Mouse (Mus musculus): ENCODE measurements around the gene Zbtb38. TPM values are rescaled to one million over a fixed set of nuclear protein-coding genes. Genes with fewer than 3 reads are reported as not detected.

Zbtb38 gene
- polyA plus RNA-seq, 1 experiment from 2014 or later = 12.6 TPM

GRCm38 (mm10) chr9:96731039-96731895 is 21.4 kb downstream of the Zbtb38 start:
- Histone ChIP-seq H3K4me1 (ENCODE audit: control insufficient read depth, insufficient read depth, low read length) (peaks cover 2% of the 10 kb centered on the region; the same call in 1 of the 2 replicates), H3K9me3 (ENCODE audit: control insufficient read depth, low read length) (no peaks in the 10 kb centered on the region), H3K27ac (ENCODE audit: low read depth, low read length) (no peak overlapping the region), H3K9ac (ENCODE audit: low read length) (no peak overlapping the region), H3K4me2 (ENCODE audit: low read depth) (no peak overlapping the region), H3K36me3 (ENCODE audit: control insufficient read depth, insufficient read depth, low read length) (no peaks in the 10 kb centered on the region), H3K4me3 (ENCODE audit: low read depth, low read length) (no peak overlapping the region), H3K27me3 (ENCODE audit: control insufficient read depth, insufficient read depth, low read length) (no peaks in the 10 kb centered on the region)
- DNase-seq (ENCODE audit: low spot score) = no peak
- ATAC-seq (ENCODE audit: insufficient read depth, low FRiP score, low TSS enrichment) = no peak
- WGBS = 80% methylated on average over 19 of the region's 19 CpGs

DNA sequence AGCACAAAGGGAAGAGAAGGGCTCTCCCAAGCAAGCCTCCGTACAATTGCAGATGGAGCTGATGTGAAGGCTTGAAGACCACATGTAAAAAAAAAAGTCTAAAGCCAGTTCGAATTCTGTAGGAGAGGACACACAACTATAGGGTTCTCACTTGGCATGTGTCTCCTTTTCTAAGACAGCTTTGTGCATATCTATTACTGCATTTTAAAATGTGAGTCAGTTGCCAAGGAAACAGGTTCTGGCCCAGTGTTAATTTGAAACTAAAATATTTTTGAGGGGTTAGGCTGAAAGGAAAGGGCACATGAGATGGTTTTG is 22.4 kb downstream of the Zbtb38 start:
- no peak for DNase-seq (ENCODE audit: low spot score)
- no peak for ATAC-seq (ENCODE audit: insufficient read depth, low FRiP score, low TSS enrichment)
- no peaks in the 10 kb centered on the region for H3K27me3 ChIP-seq (ENCODE audit: control insufficient read depth, insufficient read depth, low read length)
- H3K4me2 ChIP-seq (ENCODE audit: low read depth) = no peak overlapping the region
- H3K9me3 ChIP-seq (ENCODE audit: control insufficient read depth, low read length) = no peaks in the 10 kb centered on the region
- no peaks in the 10 kb centered on the region for H3K36me3 ChIP-seq (ENCODE audit: control insufficient read depth, insufficient read depth, low read length)
- WGBS = 88% methylated on average over 2 of the region's 2 CpGs
- H3K27ac ChIP-seq (ENCODE audit: low read depth, low read length) = no peak overlapping the region
- H3K4me3 ChIP-seq (ENCODE audit: low read depth, low read length) = no peak overlapping the region
- H3K4me1 ChIP-seq (ENCODE audit: control insufficient read depth, insufficient read depth, low read length) = peaks cover 2% of the 10 kb centered on the region; the same call in 1 of the 2 replicates
- H3K9ac ChIP-seq (ENCODE audit: low read length) = no peak overlapping the region

- no peak overlapping the region for H3K4me2 ChIP-seq (ENCODE audit: low read depth)
- 70% methylated on average over 10 of the region's 10 CpGs for WGBS
- H3K4me1 ChIP-seq (ENCODE audit: control insufficient read depth, insufficient read depth, low read length) = peaks cover 2% of the 10 kb centered on the region; the same call in 1 of the 2 replicates
- no peak overlapping the region for H3K27ac ChIP-seq (ENCODE audit: low read depth, low read length)
- no peak for ATAC-seq (ENCODE audit: insufficient read depth, low FRiP score, low TSS enrichment)
- DNase-seq (ENCODE audit: low spot score) = no peak
- no peak overlapping the region for H3K4me3 ChIP-seq (ENCODE audit: low read depth, low read length)
- H3K9ac ChIP-seq (ENCODE audit: low read length) = no peak overlapping the region
- H3K27me3 ChIP-seq (ENCODE audit: control insufficient read depth, insufficient read depth, low read length) = no peaks in the 10 kb centered on the region
- no peaks in the 10 kb centered on the region for H3K9me3 ChIP-seq (ENCODE audit: control insufficient read depth, low read length)
- H3K36me3 ChIP-seq (ENCODE audit: control insufficient read depth, insufficient read depth, low read length) = no peaks in the 10 kb centered on the region
Measured at GRCm38 (mm10) chr9:96729537-96730310, 22.9 kb downstream of the Zbtb38 start.

- Histone ChIP-seq H3K27me3 (ENCODE audit: control insufficient read depth, insufficient read depth, low read length) (no peaks in the 10 kb centered on the region), H3K4me1 (ENCODE audit: control insufficient read depth, insufficient read depth, low read length) (peaks cover 2% of the 10 kb centered on the region; the same call in 1 of the 2 replicates), H3K27ac (ENCODE audit: low read depth, low read length) (no peak overlapping the region), H3K9ac (ENCODE audit: low read length) (no peak overlapping the region), H3K36me3 (ENCODE audit: control insufficient read depth, insufficient read depth, low read length) (no peaks in the 10 kb centered on the region), H3K9me3 (ENCODE audit: control insufficient read depth, low read length) (no peaks in the 10 kb centered on the region), H3K4me3 (ENCODE audit: low read depth, low read length) (no peak overlapping the region), H3K4me2 (ENCODE audit: low read depth) (no peak overlapping the region)
- ATAC-seq (ENCODE audit: insufficient read depth, low FRiP score, low TSS enrichment) (no peak), DNase-seq (ENCODE audit: low spot score) (no peak)
- 59% methylated on average over 16 of the region's 16 CpGs for WGBS
Measured at GRCm38 (mm10) chr9:96728338-96729162, 24.1 kb downstream of the Zbtb38 start.

DNA sequence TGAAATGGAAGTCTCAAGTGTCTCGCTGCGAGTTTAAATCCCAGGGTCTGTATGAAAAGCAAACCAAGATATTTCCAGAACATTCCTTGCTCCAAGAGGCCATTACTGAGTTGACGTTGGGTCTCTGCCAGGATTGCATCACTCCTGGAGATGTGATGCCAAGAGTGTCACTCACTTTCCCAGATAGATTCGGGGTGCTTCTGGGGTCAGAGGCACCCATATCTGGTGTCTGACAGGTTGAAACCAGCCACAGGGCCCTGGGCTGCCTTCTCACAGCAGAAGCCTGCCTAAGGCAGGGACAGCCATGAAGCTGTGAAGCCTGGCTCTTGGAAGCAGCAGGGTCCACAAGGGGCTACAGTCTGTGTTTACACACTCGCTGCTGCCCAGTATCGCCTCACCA is 24.9 kb downstream of the Zbtb38 start:
- H3K27ac ChIP-seq (ENCODE audit: low read depth, low read length) = no peak overlapping the region
- no peaks in the 10 kb centered on the region for H3K9me3 ChIP-seq (ENCODE audit: control insufficient read depth, low read length)
- ATAC-seq (ENCODE audit: insufficient read depth, low FRiP score, low TSS enrichment) (no peak), DNase-seq (ENCODE audit: low spot score) (no peak)
- no peak overlapping the region for H3K4me3 ChIP-seq (ENCODE audit: low read depth, low read length)
- WGBS = 95% methylated on average over 6 of the region's 6 CpGs
- no peak overlapping the region for H3K4me2 ChIP-seq (ENCODE audit: low read depth)
- H3K4me1 ChIP-seq (ENCODE audit: control insufficient read depth, insufficient read depth, low read length) = peaks cover 2% of the 10 kb centered on the region; the same call in 1 of the 2 replicates
- no peaks in the 10 kb centered on the region for H3K36me3 ChIP-seq (ENCODE audit: control insufficient read depth, insufficient read depth, low read length)
- no peak overlapping the region for H3K9ac ChIP-seq (ENCODE audit: low read length)
- H3K27me3 ChIP-seq (ENCODE audit: control insufficient read depth, insufficient read depth, low read length) = no peaks in the 10 kb centered on the region

GRCm38 (mm10) chr9:96726336-96727131 is 26.1 kb downstream of the Zbtb38 start:
- Histone ChIP-seq H3K4me1 (ENCODE audit: control insufficient read depth, insufficient read depth, low read length) (peaks cover 2% of the 10 kb centered on the region; the same call in 1 of the 2 replicates), H3K36me3 (ENCODE audit: control insufficient read depth, insufficient read depth, low read length) (no peaks in the 10 kb centered on the region), H3K27me3 (ENCODE audit: control insufficient read depth, insufficient read depth, low read length) (no peaks in the 10 kb centered on the region), H3K4me2 (ENCODE audit: low read depth) (no peak overlapping the region), H3K9ac (ENCODE audit: low read length) (no peak overlapping the region), H3K4me3 (ENCODE audit: low read depth, low read length) (no peak overlapping the region), H3K27ac (ENCODE audit: low read depth, low read length) (no peak overlapping the region), H3K9me3 (ENCODE audit: control insufficient read depth, low read length) (no peaks in the 10 kb centered on the region)
- DNase-seq (ENCODE audit: low spot score) = no peak
- ATAC-seq (ENCODE audit: insufficient read depth, low FRiP score, low TSS enrichment) = no peak
- WGBS = 66% methylated on average over 14 of the region's 14 CpGs

- Histone ChIP-seq H3K4me2 (ENCODE audit: low read depth) (no peak overlapping the region), H3K27ac (ENCODE audit: low read depth, low read length) (no peak overlapping the region), H3K9ac (ENCODE audit: low read length) (no peak overlapping the region), H3K27me3 (ENCODE audit: control insufficient read depth, insufficient read depth, low read length) (no peaks in the 10 kb centered on the region), H3K4me1 (ENCODE audit: control insufficient read depth, insufficient read depth, low read length) (peaks cover 2% of the 10 kb centered on the region; the same call in 1 of the 2 replicates), H3K9me3 (ENCODE audit: control insufficient read depth, low read length) (no peaks in the 10 kb centered on the region), H3K36me3 (ENCODE audit: control insufficient read depth, insufficient read depth, low read length) (no peaks in the 10 kb centered on the region), H3K4me3 (ENCODE audit: low read depth, low read length) (no peak overlapping the region)
- ATAC-seq (ENCODE audit: insufficient read depth, low FRiP score, low TSS enrichment) = no peak
- WGBS = 22% methylated on average over 9 of the region's 9 CpGs
- no peak for DNase-seq (ENCODE audit: low spot score)
Measured at GRCm38 (mm10) chr9:96725582-96726320, 26.9 kb downstream of the Zbtb38 start.
